Mouse (Mus musculus) ovary, postnatal 14 days (tissue): ENCODE measurements around the gene Fam221b.

Experiments
- DNase-seq: peaks from one replicate; pipeline ENCODE4 v3.0.0; 2022; ENCODE audit warnings: low spot score

The Fam221b gene

DNA sequence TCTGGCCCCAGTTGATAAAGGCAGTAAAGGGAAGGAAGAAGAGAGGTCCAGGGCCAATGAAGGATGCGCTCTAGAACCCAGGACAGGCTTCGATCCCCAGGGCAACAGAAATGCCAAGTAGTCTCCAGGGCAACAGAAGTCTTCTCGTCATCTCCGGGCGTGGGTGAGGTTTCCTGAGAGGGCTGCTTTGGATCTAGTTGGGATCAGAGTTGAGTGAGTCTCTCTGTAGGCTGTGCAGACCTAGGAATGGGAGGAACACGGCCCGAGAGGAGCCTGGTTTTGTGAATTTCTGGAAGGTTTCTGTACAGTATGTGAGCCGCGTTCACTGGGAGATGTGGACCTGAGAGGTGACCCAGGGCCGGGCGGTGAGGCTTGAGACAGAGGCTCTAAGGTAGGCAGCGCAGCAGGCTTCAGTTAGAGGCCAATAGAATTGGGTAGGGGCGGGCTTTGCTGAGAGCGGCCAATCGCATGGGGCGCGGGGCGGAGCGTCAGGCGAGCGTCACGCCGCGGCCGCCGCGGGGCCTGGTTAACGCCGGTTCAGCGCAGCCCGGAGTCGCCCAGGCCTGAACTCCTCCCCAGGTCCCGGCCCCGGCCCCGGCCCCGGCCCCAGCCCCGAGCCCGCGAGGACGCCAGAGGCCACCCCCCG, at the start of gene Fam221b, which contains the start of gene Tmem8b:
Fam221b (minus strand) TSS at position 364 of the 646 bp plus-strand sequence.
Tmem8b (plus strand) TSS at position 190 of the 646 bp plus-strand sequence.
- DNase-seq: peak; percentile 80

DNA sequence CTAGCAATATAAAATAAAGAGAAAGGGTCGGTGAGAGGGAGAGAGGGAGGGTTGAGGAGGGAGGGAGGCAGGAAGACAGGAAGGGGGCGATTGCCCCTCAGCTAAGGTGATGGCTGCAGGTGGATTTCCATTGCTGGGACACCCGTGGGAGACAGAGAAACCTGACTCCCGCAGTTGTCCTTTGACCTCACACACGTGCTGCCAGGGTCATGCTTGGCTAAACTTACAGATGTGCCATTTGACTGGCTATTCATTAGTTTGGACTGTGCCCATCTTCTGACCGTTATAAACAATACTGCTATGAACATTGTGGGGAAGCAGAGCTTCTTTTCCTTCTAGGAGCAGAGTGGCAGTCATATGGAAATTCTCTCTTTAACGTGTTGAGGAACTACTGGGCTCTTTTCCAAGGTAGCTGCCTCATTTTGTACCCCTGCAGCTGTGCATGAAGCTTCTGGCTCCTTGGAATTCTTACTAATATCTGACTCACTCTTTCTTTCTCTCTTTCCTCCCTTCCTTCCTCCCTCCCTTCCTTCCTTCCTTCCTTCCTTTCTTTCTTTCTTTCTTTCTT, 44.8 kb upstream of the Fam221b start:
- no peak for DNase-seq

DNA sequence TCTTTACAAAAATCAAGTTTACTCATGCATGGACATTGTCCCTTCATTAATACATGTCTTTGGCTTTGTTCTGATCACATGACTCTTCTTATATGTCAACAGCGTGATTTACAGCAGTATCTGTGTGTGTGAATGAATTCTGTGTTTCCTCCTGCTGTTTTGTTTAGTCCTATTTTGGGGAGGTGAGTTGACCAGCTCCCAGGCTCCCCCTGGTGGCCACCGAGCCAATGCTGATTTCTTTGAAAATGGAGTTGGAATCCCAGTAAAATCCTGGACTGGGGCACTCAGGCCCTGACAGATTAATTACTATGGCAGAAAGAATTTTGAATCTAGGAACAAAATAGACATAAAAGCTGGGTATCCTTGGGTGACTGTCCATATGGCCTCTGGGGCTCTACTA, 42.9 kb upstream of the Fam221b start:
- peak; percentile 80 for DNase-seq

DNA sequence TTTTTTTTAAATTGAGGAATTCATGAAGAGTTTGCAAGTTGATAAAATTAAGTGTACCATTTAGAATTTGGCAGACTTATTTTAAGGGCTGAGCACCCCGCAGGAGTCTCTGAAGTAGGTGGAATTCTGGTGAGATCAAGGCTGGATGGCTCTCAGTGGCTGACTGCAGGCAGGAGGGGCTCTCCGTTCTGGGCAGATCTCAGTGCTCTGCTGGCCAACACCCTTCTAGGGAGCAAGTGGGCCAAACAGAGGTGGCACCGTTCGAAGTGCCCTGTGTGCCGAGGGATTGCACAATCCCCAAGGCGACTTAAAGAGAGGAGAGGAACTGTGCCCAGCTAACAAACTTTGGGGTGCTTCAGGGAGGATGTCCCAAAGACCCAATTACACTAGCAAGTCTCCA, 40.9 kb upstream of the Fam221b start, which contains the start of gene Olfr71:
Olfr71 (minus strand) TSS at position 387 of the 400 bp plus-strand sequence.
- DNase-seq: no peak

DNA sequence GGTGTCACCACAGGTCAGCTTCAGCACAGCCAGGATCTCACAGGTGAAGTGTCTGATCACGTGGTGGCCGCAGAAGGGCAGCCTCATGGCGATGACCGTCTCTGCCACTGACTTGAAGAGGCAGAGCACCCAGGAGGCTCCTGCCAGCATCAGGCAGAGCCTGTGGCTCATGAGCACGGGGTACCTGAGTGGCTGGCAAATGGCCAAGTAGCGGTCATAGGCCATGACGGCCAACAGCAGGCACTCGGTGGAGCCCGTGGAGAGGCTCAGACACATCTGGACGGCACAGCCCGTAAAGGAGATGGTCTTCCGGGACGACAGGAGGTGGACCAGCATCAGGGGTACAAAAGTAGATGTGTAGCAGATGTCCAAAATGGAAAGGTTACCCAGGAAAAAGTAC, 37.0 kb upstream of the Fam221b start:
- DNase-seq: no peak

DNA sequence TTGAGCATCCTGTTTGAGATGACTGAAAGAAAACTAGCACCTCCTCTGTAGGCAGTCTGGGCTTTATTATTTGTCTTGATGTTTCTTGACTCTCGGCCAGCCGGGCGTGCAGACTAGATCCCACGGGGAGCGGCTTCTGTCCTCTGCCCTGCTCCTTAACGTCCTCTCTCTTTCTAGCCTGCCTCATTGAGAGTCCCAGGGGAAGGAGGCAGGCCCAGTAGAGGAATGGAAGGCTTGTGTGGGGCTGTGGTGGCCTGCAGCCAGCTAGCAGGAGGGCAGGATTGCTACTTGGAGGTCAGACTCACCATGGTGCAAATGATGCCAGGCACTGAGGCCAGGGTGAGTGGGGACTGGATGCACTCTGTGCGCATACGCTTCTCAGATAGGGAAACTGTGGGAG, 34.9 kb upstream of the Fam221b start:
- DNase-seq: no peak

DNA sequence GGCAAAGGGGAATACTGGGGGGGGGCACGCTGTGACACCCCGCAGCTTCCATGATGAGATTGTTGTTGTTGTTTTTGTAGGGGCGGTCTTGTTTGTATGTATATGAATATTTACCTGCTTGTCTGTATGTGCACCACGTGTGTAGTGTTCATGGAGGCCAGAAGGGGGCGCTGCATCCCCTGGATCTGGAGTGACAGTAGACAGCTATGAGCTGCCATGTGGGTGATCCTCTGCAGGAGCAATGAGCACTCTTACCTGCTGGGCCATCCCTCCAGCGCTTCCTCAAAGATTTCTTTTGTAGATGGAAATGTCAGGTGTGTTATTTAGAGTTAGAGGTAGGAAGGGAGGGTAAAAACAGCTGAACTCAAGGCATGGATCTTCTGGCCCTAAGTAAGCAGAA, 34.5 kb upstream of the Fam221b start:
- no peak for DNase-seq

DNA sequence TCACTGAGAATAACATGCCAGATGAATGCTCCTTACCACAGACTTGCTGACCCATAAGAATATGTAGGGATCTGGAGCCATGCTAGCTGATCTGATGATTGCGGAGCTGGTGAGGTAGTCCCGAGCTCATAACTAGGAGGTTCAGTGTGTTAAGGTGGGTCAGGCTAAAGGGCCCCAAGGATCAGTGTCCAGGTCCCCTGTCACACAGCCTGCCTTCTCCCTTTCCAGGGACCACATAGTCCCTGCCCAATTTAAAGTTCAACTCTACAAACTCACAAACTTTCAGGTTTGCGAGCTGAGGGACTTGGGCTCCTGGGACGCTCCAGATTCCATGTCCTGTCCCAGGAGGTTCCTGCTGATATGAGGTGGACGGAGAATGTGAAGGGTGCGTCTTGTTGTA, 31.8 kb upstream of the Fam221b start, which contains the start of gene Olfr70:
Olfr70 (minus strand) TSS at position 101 of the 400 bp plus-strand sequence.
- DNase-seq: no peak

DNA sequence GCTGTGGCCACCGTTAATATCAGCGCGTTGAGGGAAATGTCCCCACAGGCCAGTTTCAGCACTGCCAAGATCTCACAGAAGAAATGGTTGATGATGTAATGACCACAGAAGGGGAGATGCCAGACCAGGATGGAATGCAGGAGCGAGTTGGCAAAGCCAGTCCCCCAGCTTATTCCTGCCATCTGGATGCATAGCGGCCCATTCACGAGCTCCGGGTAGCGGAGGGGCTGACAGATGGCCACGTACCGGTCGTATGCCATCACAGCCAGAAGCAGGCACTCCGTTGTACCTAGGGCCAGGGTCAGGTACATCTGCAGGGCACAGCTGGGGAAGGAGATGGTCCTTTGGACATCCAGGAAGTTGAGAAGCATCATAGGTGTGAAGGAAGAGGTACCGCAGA, 27.6 kb upstream of the Fam221b start:
- no peak for DNase-seq

DNA sequence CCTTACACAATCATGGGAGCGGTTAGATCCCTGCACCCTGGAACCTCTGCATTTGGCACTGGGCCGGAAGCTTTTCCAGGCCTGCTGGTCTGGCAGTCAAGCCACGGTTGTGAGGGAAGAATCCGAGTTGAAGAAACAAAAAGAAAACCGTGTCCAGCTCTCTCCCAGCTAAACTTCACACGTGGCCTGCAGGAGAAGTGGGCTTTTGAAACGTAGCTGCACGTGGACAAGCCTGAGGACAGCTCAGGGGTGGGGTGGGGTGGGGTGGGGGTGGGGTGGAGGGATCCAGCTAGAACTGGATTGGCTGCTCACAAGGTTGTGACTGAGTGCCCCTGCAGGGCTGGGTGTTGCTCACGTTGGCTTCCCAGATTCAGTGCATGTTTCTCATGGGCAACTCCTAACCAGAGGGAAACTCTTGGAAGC, 26.3 kb upstream of the Fam221b start:
- peak; percentile 32 for DNase-seq

DNA sequence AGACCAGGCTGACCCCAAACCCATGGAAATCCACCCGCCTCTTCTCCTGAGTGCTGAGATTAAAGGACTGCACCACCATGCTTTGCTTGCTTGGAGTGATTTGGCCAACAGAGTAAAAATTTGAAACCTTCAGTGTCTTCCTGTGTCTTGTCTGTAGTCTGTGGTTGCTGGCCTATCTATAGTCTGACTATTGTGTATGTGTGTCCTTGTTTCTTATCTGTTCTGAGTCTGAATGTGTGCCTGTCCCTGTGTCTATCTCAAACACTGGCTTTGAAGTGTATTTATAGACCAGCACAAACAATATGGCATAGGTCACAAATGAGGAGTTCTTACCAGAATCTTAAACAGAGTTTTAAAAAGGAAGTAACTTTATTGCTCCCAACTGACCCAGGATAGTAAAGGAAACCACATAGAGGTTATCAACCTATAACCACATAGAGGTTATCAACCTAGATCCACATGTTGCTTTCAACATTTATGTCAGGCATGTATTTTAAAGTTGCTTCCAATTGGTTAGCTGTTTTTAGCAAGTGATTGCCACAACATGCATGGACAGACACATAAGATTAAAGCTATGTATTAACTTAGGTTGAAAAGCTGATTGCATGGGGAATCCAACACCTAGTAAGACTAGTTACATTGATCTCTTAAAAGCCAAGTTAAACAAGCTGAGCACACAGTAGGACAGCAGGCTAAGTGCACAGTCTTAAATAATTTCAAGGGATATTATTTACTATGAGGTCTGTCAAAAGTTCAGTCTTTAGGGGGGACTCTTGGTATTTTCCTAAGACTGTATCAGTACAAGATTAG, 25.7 kb upstream of the Fam221b start:
- DNase-seq: no peak

DNA sequence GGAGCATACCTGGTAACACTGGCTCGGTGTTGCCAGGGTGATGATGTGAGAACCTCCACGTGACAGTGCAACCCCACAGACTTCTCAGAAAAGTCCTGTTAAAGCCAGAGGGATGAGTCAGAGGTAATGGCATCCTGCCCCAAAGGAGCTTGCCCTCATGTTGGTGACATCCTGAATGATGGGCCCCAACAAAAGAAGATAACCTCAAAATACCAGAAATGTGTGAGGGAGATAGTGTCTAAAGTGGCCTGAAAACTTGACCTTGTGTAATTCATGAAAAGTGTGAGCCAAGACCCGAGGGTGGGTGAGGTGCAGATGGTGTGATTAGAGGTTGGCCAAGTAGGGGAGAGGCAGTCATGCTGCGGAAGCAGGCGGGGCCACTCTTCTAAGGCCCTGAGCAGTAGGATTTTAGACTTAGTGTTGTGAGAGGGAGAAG, 24.9 kb upstream of the Fam221b start:
- DNase-seq: no peak

DNA sequence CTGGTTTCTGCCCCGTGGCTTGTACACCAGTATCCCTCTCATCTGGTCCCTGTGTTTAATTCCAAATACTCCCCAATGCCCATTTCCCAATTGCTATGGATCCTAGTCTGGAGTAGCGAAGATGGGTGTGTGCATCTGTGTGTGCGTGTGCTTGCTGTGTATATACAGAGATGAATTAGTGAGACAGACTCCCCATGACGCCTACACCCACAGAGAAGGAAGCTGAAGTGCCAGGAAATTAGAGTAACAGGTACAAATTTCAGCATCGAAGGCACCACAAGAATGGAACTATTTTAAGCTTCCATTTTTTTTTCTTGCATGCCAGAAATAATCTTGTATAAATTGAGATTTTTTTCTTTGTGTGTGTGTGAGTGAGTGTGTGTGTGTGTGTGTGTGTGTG, 22.1 kb upstream of the Fam221b start:
- no peak for DNase-seq

DNA sequence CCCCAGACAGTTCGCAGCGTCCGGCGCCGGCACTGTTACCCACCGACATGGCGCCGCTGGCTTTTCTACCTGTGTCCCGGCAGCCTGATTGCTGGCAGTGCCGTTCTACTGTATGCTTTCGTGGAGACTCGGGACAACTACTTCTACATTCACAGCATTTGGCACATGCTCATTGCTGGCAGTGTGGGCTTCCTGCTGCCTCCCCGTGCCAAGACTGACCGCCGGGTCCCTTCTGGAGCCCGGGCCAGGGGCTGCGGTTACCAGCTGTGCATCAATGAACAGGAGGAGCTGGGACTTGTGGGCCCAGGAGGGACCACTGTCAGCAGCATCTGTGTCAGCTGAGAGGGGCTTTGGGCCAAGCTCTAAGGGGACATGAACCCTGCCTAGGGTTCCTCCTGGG, 21.1 kb upstream of the Fam221b start:
- no peak for DNase-seq

DNA sequence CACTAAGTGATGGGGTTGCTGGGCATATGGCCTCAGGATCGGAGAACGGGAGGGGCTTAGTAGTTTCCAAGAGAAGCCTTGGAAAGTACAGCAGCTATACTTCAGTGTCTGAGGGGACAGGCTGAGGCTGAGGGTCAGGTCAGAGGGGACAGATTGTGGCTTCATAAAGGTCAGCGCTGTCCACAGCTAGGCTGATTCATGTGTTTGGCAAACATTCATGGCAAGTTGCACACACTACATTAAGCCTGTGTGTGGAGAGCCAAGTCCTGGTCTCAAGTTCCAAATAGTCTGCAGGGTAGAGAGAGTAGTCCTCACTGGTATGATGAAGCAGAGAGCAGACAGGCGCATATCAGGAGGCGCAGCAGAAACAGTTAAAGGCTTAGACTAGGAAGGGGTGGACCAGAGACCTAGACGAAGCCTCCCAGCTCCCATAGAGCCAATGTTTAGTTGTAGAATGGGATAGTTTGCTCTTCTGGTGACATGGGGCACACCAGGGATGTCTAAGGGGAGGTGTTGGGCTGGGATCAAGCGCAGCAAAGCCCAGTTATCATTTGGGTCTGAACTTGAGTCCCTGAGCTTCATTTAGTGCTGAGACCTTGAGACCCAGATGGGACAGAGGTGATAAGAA, 10.6 kb upstream of the Fam221b start:
- DNase-seq: no peak

DNA sequence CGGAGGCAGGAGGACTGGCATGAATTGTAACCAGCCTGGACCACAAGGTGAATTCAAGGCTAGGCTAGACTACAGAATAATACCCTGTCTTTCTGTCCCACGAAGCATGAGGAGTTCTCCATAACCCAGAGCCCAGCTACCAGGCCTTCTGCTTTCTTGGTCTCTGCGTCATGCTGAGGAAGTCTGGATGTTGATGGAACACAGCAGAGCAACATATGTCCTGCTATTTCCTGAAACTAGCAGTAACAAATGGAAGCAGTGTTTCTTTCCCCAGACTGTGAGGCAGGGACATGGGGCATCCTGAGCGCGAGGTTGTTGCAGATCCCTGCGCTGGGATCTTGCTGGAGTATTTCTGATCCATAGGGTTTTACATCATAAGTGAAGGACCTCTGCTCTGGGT, 9.6 kb upstream of the Fam221b start:
- DNase-seq: no peak

DNA sequence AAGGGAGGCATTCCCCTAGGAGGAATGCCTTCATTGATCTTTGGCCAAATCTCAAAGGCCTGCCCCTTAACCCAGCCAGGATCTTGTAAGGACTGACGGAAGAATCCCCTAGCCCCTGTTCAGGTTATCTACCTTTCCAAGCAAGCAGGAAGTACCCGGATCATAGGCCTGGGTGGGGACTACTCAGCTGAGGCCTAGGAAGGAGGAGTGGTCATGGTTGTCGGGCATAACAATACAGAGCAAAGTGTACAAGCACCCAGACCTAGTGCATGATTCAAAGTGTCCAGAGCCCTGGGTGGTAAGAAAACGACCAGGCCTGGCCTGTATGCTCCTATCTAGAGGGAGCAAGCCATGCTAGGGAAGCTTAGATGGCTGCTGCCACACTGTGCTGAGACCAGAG, 6.7 kb upstream of the Fam221b start:
- DNase-seq: no peak

DNA sequence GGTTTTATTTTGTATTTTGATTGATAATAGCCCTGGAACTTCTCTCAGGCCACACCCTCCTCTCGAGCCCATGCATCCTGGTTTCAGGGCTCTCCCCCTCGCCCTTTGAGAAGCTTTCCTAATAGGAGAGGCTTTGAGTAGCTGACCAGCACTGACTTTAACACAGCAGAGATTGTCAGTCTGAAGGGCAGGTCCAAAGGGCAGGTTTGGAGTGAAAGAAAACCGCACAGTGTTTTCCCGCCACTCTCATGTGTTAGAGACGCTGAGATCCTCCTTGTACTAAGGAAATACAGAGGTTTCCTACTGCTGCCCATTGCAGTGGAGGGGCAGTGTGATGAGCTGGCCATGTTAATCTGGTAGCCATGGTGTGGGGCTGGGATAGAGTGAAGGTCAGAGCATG, 6.0 kb upstream of the Fam221b start:
- DNase-seq: no peak

DNA sequence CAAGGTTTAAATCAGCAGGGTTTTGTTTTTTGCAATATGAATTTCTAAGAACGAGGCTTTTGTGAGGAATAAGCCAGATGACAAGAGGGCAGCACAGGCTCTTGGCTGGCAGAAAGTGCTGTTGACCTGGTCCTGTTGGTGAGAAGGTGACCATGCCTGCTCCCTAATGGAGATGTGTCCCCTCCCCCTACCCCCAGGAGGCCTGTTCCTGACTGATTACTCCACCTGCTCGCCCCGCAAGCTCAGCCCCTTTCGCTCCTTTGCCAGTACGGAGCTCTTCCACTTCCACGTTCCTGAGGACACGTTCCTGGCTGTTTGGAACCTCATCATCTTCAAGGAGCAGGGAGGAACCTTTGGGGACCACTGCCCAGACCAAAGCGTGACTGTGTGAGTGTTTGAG, 4.8 kb upstream of the Fam221b start:
- no peak for DNase-seq

DNA sequence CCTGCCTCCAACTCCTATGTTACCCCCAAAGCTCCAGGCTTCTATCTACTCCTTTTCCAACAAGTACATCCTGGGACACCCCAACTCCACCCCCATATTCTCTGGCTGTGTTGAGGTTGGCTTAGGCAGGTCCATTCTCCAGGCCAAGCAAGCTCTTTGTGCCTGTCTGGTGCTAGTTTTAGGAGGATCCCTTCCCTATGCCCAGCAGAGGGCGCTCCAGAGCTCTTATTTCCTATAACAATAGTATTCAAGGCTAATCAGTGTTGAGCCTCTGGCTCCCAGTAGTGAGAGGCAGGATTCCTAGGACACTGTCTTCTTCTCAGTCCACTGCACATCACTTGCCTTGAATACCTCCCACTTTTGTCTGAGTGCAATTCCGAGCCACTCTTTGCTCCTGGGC, 3.1 kb upstream of the Fam221b start:
- peak; percentile 88 for DNase-seq

DNA sequence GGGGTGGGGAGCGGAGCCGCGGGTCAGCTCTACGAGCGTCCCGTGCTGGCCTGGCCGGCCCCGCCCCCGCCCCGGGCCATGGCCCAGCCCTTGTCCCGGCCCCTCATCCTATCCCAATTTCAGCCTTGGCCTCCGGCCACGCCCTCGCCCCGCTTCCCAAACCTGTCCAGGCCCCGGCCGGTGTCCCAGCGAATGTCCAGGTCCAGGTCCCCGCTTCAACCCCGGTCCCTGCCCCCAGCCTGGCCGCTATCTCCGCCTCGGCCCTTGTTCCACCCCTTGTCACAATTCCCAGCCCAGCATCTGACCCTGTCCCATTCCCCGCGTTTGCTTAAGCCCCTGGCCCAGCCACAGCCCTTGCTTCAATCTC, 466 bp upstream of the Fam221b start:
- DNase-seq: peak; percentile 69

DNA sequence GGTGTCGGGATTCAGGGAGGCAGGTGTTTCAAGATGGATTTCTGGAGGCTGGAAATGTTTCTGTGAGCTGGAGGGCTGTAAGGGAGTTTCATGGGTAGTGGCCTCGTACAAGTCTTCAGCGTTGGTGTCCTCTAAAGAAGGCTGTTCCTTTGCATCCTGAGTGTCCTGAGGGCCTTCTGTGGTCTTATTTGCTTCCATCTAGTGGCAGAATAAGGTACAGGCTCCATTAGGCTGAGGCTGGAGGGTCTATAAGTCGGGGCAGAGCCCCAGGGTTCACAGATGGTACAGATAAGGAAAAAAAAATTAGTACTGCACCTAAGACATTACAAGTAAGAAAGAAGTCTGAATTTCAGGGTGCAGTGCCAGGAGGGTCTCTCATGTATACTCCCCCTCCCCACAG, 2.5 kb downstream of the Fam221b start:
- DNase-seq: no peak

DNA sequence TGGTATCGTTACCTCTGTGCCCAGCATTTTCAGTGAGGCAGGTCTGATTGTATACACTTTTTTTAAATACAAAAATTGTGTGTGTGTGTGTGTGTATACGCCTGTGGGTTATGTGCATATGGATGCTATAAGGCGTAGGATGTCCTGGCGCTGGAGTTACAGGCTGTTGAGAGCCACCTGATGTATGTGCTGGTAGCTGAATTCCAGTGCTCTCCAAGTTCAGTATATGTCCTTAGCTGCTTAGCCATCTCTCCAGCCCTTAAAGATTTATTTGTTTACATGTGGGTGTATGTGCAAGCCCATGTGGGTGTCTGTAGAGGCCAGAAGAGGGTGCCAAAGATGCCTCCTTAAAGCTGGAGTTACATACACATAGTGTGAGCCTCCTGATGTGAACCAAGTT, 11.8 kb downstream of the Fam221b start:
- DNase-seq: no peak
